Mouse (Mus musculus) spleen, adult 2 months (tissue): ENCODE data around the gene Them7. TPM values are rescaled to one million over a fixed set of nuclear protein-coding genes. Genes with fewer than 3 reads are reported as not detected.

Experiments
- DNase-seq, 2 experiments: peaks; one replicate each; pipeline versions ENCODE4 v3.0.0 to v3.0.0-alpha.2; 2012 to 2021; ENCODE audit warnings: low spot score in 2 of 2, low read depth in 1 of 2
- H3K27ac ChIP-seq: fragments of 200-500 bp; 2 replicates; pipeline ENCODE4 v1.5.1; 2012; ENCODE audit warnings: low read length, inconsistent platforms; ENCODE audit not compliant: insufficient read depth
- H3K27me3 ChIP-seq: fragments of 200-500 bp; 2 replicates; pipeline ENCODE4 v1.6.1; 2012; ENCODE audit warnings: mild to moderate bottlenecking, moderate library complexity, low read length, inconsistent platforms; ENCODE audit not compliant: control insufficient read depth, insufficient read depth
- H3K36me3 ChIP-seq: fragments of 200-500 bp; 2 replicates; pipeline ENCODE4 v1.6.1; 2012; ENCODE audit warnings: mild to moderate bottlenecking, low read length, inconsistent platforms; ENCODE audit not compliant: control insufficient read depth, insufficient read depth
- H3K4me1 ChIP-seq: fragments of 200-500 bp; 2 replicates; pipeline ENCODE4 v1.6.1; 2011; ENCODE audit warnings: inconsistent platforms; ENCODE audit not compliant: control insufficient read depth, insufficient read depth, insufficient read length
- H3K4me3 ChIP-seq: fragments of 200-500 bp; 2 replicates; pipeline ENCODE4 v1.5.1; 2011; ENCODE audit warnings: mild to moderate bottlenecking, inconsistent platforms; ENCODE audit not compliant: insufficient read depth, insufficient read length; ENCODE audit errors: extremely low read depth
- CTCF ChIP-seq: fragments of 200-500 bp; IDR thresholded peaks from 2 replicates; pipeline ENCODE4 v1.5.1; 2011; ENCODE audit warnings: mild to moderate bottlenecking, inconsistent platforms; ENCODE audit not compliant: insufficient read depth, insufficient read length, insufficient replicate concordance; ENCODE audit errors: extremely low read depth
- POLR2A ChIP-seq: fragments of 200-500 bp; IDR thresholded peaks from 2 replicates; pipeline ENCODE4 v1.6.1; 2011; ENCODE audit warnings: low read depth, low read length, inconsistent platforms
- WGBS: fragments of 180-500 bp; shearing (Covaris S2); methylation state at CpG from one replicate; pipeline ENCODE4 v1.1.7; 2018; 5-methylcytosine and 5-hydroxymethylcytosine counted together
- polyA plus RNA-seq: library from polyadenylated mRNA; depleted of rRNA; stranded (reverse); fragments of >200 nt; gene quantifications from 2 replicates; pipeline ENCODE4 v1.2.3, GENCODE M21; 2012

The Them7 gene
- polyA plus RNA-seq, 1 experiment = 0.57 TPM

DNA sequence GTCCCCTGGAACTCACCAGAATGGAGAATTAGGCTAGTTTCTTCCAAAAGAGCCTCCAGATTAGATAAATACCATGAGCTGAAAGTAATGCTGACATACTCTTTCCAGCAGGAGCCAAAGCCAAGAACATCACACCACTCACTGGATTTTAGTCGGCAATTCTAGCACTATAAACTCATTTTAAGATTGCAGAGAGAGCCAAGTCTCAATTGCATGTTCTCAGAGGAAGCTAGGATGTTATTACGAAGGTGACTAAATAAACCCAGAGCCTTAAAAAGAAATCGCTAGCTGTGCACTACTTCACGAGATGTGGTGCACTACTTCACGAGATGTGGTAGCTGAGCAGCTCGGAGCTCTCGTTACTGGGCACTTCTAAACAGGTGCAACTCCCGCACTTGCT, 158.9 kb downstream of the Them7 start:
- H3K4me3 ChIP-seq = no peak overlapping the region
- H3K4me1 ChIP-seq = no peaks in the 10 kb centered on the region
- WGBS = 92% methylated on average over 8 of the region's 8 CpGs
- DNase-seq = no peak
- no peak for TF ChIP-seq CTCF
- TF ChIP-seq POLR2A = no peak
- no peaks in the 10 kb centered on the region for H3K27me3 ChIP-seq
- H3K27ac ChIP-seq = no peak overlapping the region
- peaks cover 3% of the 10 kb centered on the region for H3K36me3 ChIP-seq

- WGBS = 82% methylated on average over 3 of the region's 3 CpGs
- TF ChIP-seq CTCF = no peak
- no peak for TF ChIP-seq POLR2A
- H3K4me3 ChIP-seq = no peak overlapping the region
- no peaks in the 10 kb centered on the region for H3K4me1 ChIP-seq
- DNase-seq = no peak
- H3K27ac ChIP-seq = no peak overlapping the region
- H3K36me3 ChIP-seq = peaks cover 4% of the 10 kb centered on the region
- no peaks in the 10 kb centered on the region for H3K27me3 ChIP-seq
These were observed 160.9 kb downstream of the Them7 start for GRCm38 (mm10) chr2:105384998-105385397.

DNA sequence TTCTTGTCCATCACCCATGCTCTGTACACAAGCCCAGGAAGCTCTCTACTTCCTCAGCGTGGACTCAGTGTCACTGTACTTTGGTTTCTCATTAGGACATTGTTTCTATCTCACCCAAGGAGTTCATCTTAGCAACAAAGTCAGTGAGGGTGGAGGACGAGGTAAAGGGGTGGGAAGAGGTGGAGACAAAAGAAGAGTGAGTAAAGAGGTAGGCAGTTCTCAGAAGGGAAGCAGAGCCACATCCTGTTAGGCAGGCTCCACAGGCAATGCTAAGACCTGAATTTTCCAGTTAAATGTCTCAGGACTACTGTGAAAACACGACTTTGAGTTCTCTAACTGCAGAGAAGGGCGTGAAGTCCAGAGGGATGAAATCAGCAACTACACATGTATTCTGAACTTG, 162.3 kb downstream of the Them7 start:
- no peak for DNase-seq
- H3K36me3 ChIP-seq = peaks cover 5% of the 10 kb centered on the region
- 70% methylated on average over 4 of the region's 4 CpGs for WGBS
- no peak overlapping the region for H3K4me3 ChIP-seq
- TF ChIP-seq POLR2A (no peak), CTCF (no peak)
- no peaks in the 10 kb centered on the region for H3K27me3 ChIP-seq
- no peak overlapping the region for H3K27ac ChIP-seq
- H3K4me1 ChIP-seq = no peaks in the 10 kb centered on the region

DNA sequence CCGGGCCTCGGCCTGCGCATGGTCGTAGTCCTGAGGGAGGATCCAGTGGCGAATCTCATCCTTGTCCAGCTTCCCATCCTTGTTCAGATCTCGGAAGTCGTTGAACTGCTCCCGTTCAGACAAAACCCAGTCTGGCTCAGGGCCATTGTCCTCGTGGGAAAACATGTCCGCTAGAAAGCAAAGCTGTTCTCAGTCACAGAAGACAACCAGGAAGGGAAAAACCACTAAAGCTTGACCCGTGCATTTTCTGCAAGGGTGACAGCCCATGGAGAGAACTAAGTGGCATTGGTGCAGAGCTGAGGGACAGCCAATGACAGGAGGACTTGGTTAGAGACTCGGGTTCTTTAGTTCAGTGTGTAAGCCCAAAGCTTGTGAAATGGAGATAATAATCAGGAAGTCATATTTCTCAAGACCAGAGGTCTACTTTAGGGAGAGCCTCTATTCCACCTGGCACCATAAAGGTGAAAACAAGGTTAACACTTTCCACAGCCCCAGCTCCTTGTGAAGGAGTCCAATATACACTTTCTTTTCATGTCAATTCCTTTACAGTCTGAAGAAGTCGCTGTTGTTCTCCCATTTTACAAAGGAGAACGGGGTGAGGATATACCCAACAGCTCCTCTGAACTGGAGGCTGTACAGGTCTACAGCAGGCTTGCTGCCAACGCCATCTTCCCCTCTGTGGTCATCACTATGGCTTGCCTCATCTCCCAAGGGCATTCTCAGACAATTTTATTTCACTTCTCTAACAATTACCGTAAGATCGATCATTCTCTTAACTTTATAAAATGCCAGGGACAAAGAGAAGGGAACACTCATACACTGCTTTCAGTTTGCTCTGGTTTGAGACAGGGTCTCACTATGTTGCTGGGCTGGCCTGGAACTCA, 165.1 kb downstream of the Them7 start:
- Histone ChIP-seq H3K27me3 (no peaks in the 10 kb centered on the region), H3K4me1 (no peaks in the 10 kb centered on the region), H3K36me3 (peaks cover 8% of the 10 kb centered on the region), H3K4me3 (no peak overlapping the region), H3K27ac (no peak overlapping the region)
- DNase-seq = no peak
- TF ChIP-seq CTCF (no peak), POLR2A (no peak)
- WGBS = 80% methylated on average over 17 of the region's 17 CpGs

- DNase-seq = no peak
- no peak overlapping the region for H3K4me3 ChIP-seq
- 88% methylated on average over 6 of the region's 6 CpGs for WGBS
- TF ChIP-seq POLR2A (no peak), CTCF (no peak)
- no peak overlapping the region for H3K27ac ChIP-seq
- no peaks in the 10 kb centered on the region for H3K27me3 ChIP-seq
- no peaks in the 10 kb centered on the region for H3K4me1 ChIP-seq
- H3K36me3 ChIP-seq = peaks cover 9% of the 10 kb centered on the region
These were observed 166.7 kb downstream of the Them7 start for GRCm38 (mm10) chr2:105390653-105391413.

GRCm38 (mm10) chr2:105391414-105391784, 167.3 kb downstream of the Them7 start:
- DNase-seq = no peak
- TF ChIP-seq POLR2A (no peak), CTCF (no peak)
- H3K4me3 ChIP-seq = no peak overlapping the region
- H3K27me3 ChIP-seq = no peaks in the 10 kb centered on the region
- H3K36me3 ChIP-seq = peaks cover 9% of the 10 kb centered on the region
- H3K4me1 ChIP-seq = no peaks in the 10 kb centered on the region
- WGBS = 92% methylated on average over 4 of the region's 4 CpGs
- H3K27ac ChIP-seq = no peak overlapping the region
